Mouse (Mus musculus): ENCODE measurements at regions not wholly inside any gene's neighbourhood (a gene's known extent, or its start where the extent isn't known, plus 50 kb on each side); places are given as distances from the start of the nearest gene placed in this dataset.

GRCm38 (mm10) chr15:96880066-96880465 lies 175.7 kb downstream of the Slc38a4 start:
- DNase-seq (ENCODE audit: low read depth, low spot score), result no peak

GRCm38 (mm10) chr15:96878796-96879195 lies 177.0 kb downstream of the Slc38a4 start:
- no peak for DNase-seq (ENCODE audit: low read depth, low spot score)

- DNase-seq (ENCODE audit: low read depth, low spot score), result no peak
Measured at GRCm38 (mm10) chr15:96877931-96878330, 177.8 kb downstream of the Slc38a4 start.

- DNase-seq (ENCODE audit: low read depth, low spot score), result peak; percentile 16
Measured at GRCm38 (mm10) chr15:96877271-96877670, 177.7 kb upstream of the Slc38a2 start.

GRCm38 (mm10) chr15:96874145-96874544 lies 174.6 kb upstream of the Slc38a2 start:
- DNase-seq (ENCODE audit: low read depth, low spot score), result no peak

GRCm38 (mm10) chr15:96873562-96873961 lies 174.0 kb upstream of the Slc38a2 start:
- DNase-seq (ENCODE audit: low read depth, low spot score), result no peak

GRCm38 (mm10) chr15:96873126-96873525 lies 173.6 kb upstream of the Slc38a2 start:
- DNase-seq (ENCODE audit: low read depth, low spot score), result no peak

- no peak for DNase-seq (ENCODE audit: low read depth, low spot score)
Measured at GRCm38 (mm10) chr15:96867701-96868100, 168.2 kb upstream of the Slc38a2 start.

- DNase-seq (ENCODE audit: low read depth, low spot score), result no peak
Measured at GRCm38 (mm10) chr15:96865932-96866331, 166.4 kb upstream of the Slc38a2 start.

GRCm38 (mm10) chr15:96857709-96858108 lies 158.2 kb upstream of the Slc38a2 start:
- DNase-seq (ENCODE audit: low read depth, low spot score), result no peak

- no peak for DNase-seq (ENCODE audit: low read depth, low spot score)
Measured at GRCm38 (mm10) chr15:96851970-96852768, 152.6 kb upstream of the Slc38a2 start.

- peak; percentile 4 for DNase-seq (ENCODE audit: low read depth, low spot score)
Measured at GRCm38 (mm10) chr15:96848150-96848549, 148.6 kb upstream of the Slc38a2 start.

- no peak for DNase-seq (ENCODE audit: low read depth, low spot score)
Measured at GRCm38 (mm10) chr15:96845221-96845620, 145.7 kb upstream of the Slc38a2 start.

GRCm38 (mm10) chr15:96844290-96844689 lies 144.8 kb upstream of the Slc38a2 start:
- no peak for DNase-seq (ENCODE audit: low read depth, low spot score)

GRCm38 (mm10) chr15:96843589-96843988 lies 144.1 kb upstream of the Slc38a2 start:
- no peak for DNase-seq (ENCODE audit: low read depth, low spot score)

GRCm38 (mm10) chr15:96842881-96843280 lies 143.4 kb upstream of the Slc38a2 start:
- DNase-seq (ENCODE audit: low read depth, low spot score), result no peak

GRCm38 (mm10) chr15:96836670-96837069 lies 137.1 kb upstream of the Slc38a2 start:
- DNase-seq (ENCODE audit: low read depth, low spot score), result no peak

GRCm38 (mm10) chr15:96834862-96835261 lies 135.3 kb upstream of the Slc38a2 start:
- DNase-seq (ENCODE audit: low read depth, low spot score), result no peak

- no peak for DNase-seq (ENCODE audit: low read depth, low spot score)
Measured at GRCm38 (mm10) chr15:96834162-96834843, 134.8 kb upstream of the Slc38a2 start.

- no peak for DNase-seq (ENCODE audit: low read depth, low spot score)
Measured at GRCm38 (mm10) chr15:96832389-96832788, 132.9 kb upstream of the Slc38a2 start.

GRCm38 (mm10) chr15:96831256-96831655 lies 131.7 kb upstream of the Slc38a2 start:
- DNase-seq (ENCODE audit: low read depth, low spot score), result no peak

- peak; percentile 71 for DNase-seq (ENCODE audit: low read depth, low spot score)
Measured at GRCm38 (mm10) chr15:96830578-96830977, 131.0 kb upstream of the Slc38a2 start.

- DNase-seq (ENCODE audit: low read depth, low spot score), result no peak
Measured at GRCm38 (mm10) chr15:96829941-96830340, 130.4 kb upstream of the Slc38a2 start.
